Mouse (Mus musculus): ENCODE results near the gene Fgfr2.

DNA sequence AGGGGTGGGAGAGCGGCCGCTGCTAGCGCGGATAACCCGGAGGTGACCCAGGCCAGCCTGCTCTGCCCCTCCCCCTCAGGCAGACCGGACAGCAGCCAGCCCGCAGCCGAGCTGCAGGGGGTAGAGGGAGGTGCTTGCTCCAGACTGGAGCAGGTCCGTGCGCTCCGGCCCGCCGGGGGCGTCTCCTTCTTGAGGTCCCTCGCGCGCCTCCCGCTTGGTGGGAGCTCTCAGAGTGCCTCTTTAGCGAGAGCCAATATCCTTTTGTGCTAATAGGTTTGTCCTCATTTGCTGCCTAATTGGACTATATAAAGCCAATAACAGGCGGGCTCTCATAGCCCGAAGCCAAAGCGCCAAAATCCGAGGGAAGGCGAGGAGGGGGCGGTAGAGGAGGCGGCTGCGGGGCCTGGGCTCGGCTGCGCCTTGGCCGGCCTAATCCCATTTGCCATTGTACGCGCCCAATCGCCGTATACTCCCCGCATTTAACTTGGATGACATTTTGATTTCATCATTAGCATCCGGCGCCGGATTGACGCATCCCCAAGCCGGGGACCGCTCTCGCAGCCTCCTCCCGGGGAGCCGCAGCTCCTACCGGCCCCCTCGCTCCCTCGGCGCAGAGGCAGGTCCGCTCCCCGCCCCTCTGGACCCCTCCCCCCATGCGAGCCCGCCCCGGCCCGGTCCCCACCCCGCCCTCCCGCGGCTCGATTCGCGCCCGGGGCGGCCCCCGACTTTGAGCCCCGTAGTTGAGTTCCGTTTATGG lies 1580.9 kb downstream of the Fgfr2 start, which contains the start of gene Hmx3:
- TF ChIP-seq EP300 (IDR thresholded peaks at IDR 0.05) (no peak), CTCF (IDR thresholded peaks at IDR 0.05) (no peak)
